Mouse (Mus musculus): ENCODE measurements around the gene Mindy3. TPM values are rescaled to one million over a fixed set of nuclear protein-coding genes. Genes with fewer than 3 reads are reported as not detected.

Mindy3 gene
- polyA plus RNA-seq, 1 experiment from 2014 or later: 28.8 TPM

GRCm38 (mm10) chr2:12327216-12327615, 92.1 kb downstream of the Mindy3 start:
- ATAC-seq (replicated peaks; ENCODE audit: insufficient number of reproducible peaks, low FRiP score, low TSS enrichment): peak; percentile 66
- peak overlapping the region; percentile 64 for H3K4me2 ChIP-seq
- H3K4me1 ChIP-seq (ENCODE audit: control insufficient read depth, insufficient read depth, low read length): peaks cover 3% of the 10 kb centered on the region; the same call in 1 of the 2 replicates
- no peaks in the 10 kb centered on the region for H3K36me3 ChIP-seq (ENCODE audit: control insufficient read depth, insufficient read depth, low read length)
- H3K27me3 ChIP-seq (ENCODE audit: control insufficient read depth, insufficient read depth, low read length): no peaks in the 10 kb centered on the region
- H3K9me3 ChIP-seq (replicated peaks; ENCODE audit: control insufficient read depth, low read length): no peaks in the 10 kb centered on the region
- peak overlapping the region; percentile 32 for H3K4me3 ChIP-seq (ENCODE audit: low read depth, low read length)
- 15% methylated on average over 10 of the region's 10 CpGs for WGBS (ENCODE audit: insufficient replicate concordance)
- no peak overlapping the region for H3K27ac ChIP-seq (ENCODE audit: low read depth, low read length)
- H3K9ac ChIP-seq (ENCODE audit: low read depth, low read length): peak overlapping the region; percentile 6; the same call in 1 of the 2 replicates

- no peaks in the 10 kb centered on the region for H3K36me3 ChIP-seq (ENCODE audit: control insufficient read depth, insufficient read depth, low read length)
- H3K27ac ChIP-seq (ENCODE audit: low read depth, low read length): no peak overlapping the region
- no peak overlapping the region for H3K4me2 ChIP-seq
- no peak for ATAC-seq (replicated peaks; ENCODE audit: insufficient number of reproducible peaks, low FRiP score, low TSS enrichment)
- H3K27me3 ChIP-seq (ENCODE audit: control insufficient read depth, insufficient read depth, low read length): no peaks in the 10 kb centered on the region
- no peak overlapping the region for H3K9ac ChIP-seq (ENCODE audit: low read depth, low read length)
- no peak overlapping the region for H3K4me3 ChIP-seq (ENCODE audit: low read depth, low read length)
- H3K9me3 ChIP-seq (replicated peaks; ENCODE audit: control insufficient read depth, low read length): no peaks in the 10 kb centered on the region
- 79% methylated on average over 2 of the region's 2 CpGs for WGBS (ENCODE audit: insufficient replicate concordance)
- H3K4me1 ChIP-seq (ENCODE audit: control insufficient read depth, insufficient read depth, low read length): peaks cover 3% of the 10 kb centered on the region; the same call in 1 of the 2 replicates
Measured at GRCm38 (mm10) chr2:12325868-12326267, 93.4 kb downstream of the Mindy3 start.

- Histone ChIP-seq H3K27me3 (ENCODE audit: control insufficient read depth, insufficient read depth, low read length) (no peaks in the 10 kb centered on the region), H3K4me3 (ENCODE audit: low read depth, low read length) (no peak overlapping the region), H3K9ac (ENCODE audit: low read depth, low read length) (no peak overlapping the region), H3K27ac (ENCODE audit: low read depth, low read length) (no peak overlapping the region), H3K4me2 (no peak overlapping the region), H3K4me1 (ENCODE audit: control insufficient read depth, insufficient read depth, low read length) (peaks cover 3% of the 10 kb centered on the region; the same call in 1 of the 2 replicates), H3K9me3 (replicated peaks; ENCODE audit: control insufficient read depth, low read length) (no peaks in the 10 kb centered on the region), H3K36me3 (ENCODE audit: control insufficient read depth, insufficient read depth, low read length) (no peaks in the 10 kb centered on the region)
- WGBS (ENCODE audit: insufficient replicate concordance): 60% methylated on average over 6 of the region's 6 CpGs
- peak; percentile 60 for ATAC-seq (replicated peaks; ENCODE audit: insufficient number of reproducible peaks, low FRiP score, low TSS enrichment)
Measured at GRCm38 (mm10) chr2:12325417-12325816, 93.9 kb downstream of the Mindy3 start.

GRCm38 (mm10) chr2:12320914-12321313, 98.4 kb downstream of the Mindy3 start:
- no peaks in the 10 kb centered on the region for H3K4me1 ChIP-seq (ENCODE audit: control insufficient read depth, insufficient read depth, low read length)

GRCm38 (mm10) chr2:12318715-12319114, 100.6 kb downstream of the Mindy3 start:
- H3K4me2 ChIP-seq: no peak overlapping the region
- ATAC-seq (replicated peaks; ENCODE audit: insufficient number of reproducible peaks, low FRiP score, low TSS enrichment): no peak
- H3K27me3 ChIP-seq (ENCODE audit: control insufficient read depth, insufficient read depth, low read length): no peaks in the 10 kb centered on the region
- H3K4me3 ChIP-seq (ENCODE audit: low read depth, low read length): no peak overlapping the region
- 88% methylated on average over 3 of the region's 3 CpGs for WGBS (ENCODE audit: insufficient replicate concordance)
- H3K27ac ChIP-seq (ENCODE audit: low read depth, low read length): no peak overlapping the region
- H3K9me3 ChIP-seq (replicated peaks; ENCODE audit: control insufficient read depth, low read length): no peaks in the 10 kb centered on the region
- H3K9ac ChIP-seq (ENCODE audit: low read depth, low read length): no peak overlapping the region
- no peaks in the 10 kb centered on the region for H3K4me1 ChIP-seq (ENCODE audit: control insufficient read depth, insufficient read depth, low read length)
- no peaks in the 10 kb centered on the region for H3K36me3 ChIP-seq (ENCODE audit: control insufficient read depth, insufficient read depth, low read length)

More at GRCm38 (mm10) chr2:12320914-12321313, 98.4 kb downstream of the Mindy3 start:
- Histone ChIP-seq H3K36me3 (ENCODE audit: control insufficient read depth, insufficient read depth, low read length) (no peaks in the 10 kb centered on the region), H3K27me3 (ENCODE audit: control insufficient read depth, insufficient read depth, low read length) (no peaks in the 10 kb centered on the region), H3K9ac (ENCODE audit: low read depth, low read length) (no peak overlapping the region), H3K9me3 (replicated peaks; ENCODE audit: control insufficient read depth, low read length) (no peaks in the 10 kb centered on the region), H3K27ac (ENCODE audit: low read depth, low read length) (no peak overlapping the region), H3K4me2 (no peak overlapping the region), H3K4me3 (ENCODE audit: low read depth, low read length) (no peak overlapping the region)
- WGBS (ENCODE audit: insufficient replicate concordance): 82% methylated on average over 4 of the region's 4 CpGs
- ATAC-seq (replicated peaks; ENCODE audit: insufficient number of reproducible peaks, low FRiP score, low TSS enrichment): no peak

- no peak for ATAC-seq (replicated peaks; ENCODE audit: insufficient number of reproducible peaks, low FRiP score, low TSS enrichment)
- Histone ChIP-seq H3K36me3 (ENCODE audit: control insufficient read depth, insufficient read depth, low read length) (no peaks in the 10 kb centered on the region), H3K9me3 (replicated peaks; ENCODE audit: control insufficient read depth, low read length) (no peaks in the 10 kb centered on the region), H3K27me3 (ENCODE audit: control insufficient read depth, insufficient read depth, low read length) (no peaks in the 10 kb centered on the region), H3K4me3 (ENCODE audit: low read depth, low read length) (no peak overlapping the region), H3K27ac (ENCODE audit: low read depth, low read length) (no peak overlapping the region), H3K9ac (ENCODE audit: low read depth, low read length) (no peak overlapping the region), H3K4me1 (ENCODE audit: control insufficient read depth, insufficient read depth, low read length) (no peaks in the 10 kb centered on the region), H3K4me2 (no peak overlapping the region)
- WGBS (ENCODE audit: insufficient replicate concordance): 89% methylated on average over 4 of the region's 4 CpGs
Measured at GRCm38 (mm10) chr2:12318036-12318435, 101.2 kb downstream of the Mindy3 start.

- H3K27me3 ChIP-seq (ENCODE audit: control insufficient read depth, insufficient read depth, low read length): no peaks in the 10 kb centered on the region
- H3K4me1 ChIP-seq (ENCODE audit: control insufficient read depth, insufficient read depth, low read length): no peaks in the 10 kb centered on the region
- WGBS (ENCODE audit: insufficient replicate concordance): 74% methylated on average over 5 of the region's 5 CpGs
- H3K9me3 ChIP-seq (replicated peaks; ENCODE audit: control insufficient read depth, low read length): no peaks in the 10 kb centered on the region
- H3K4me3 ChIP-seq (ENCODE audit: low read depth, low read length): no peak overlapping the region
- H3K4me2 ChIP-seq: no peak overlapping the region
- H3K9ac ChIP-seq (ENCODE audit: low read depth, low read length): no peak overlapping the region
- H3K36me3 ChIP-seq (ENCODE audit: control insufficient read depth, insufficient read depth, low read length): no peaks in the 10 kb centered on the region
- no peak for ATAC-seq (replicated peaks; ENCODE audit: insufficient number of reproducible peaks, low FRiP score, low TSS enrichment)
- H3K27ac ChIP-seq (ENCODE audit: low read depth, low read length): no peak overlapping the region
Measured at GRCm38 (mm10) chr2:12317343-12317742, 101.9 kb downstream of the Mindy3 start.

GRCm38 (mm10) chr2:12316361-12316760, 102.9 kb downstream of the Mindy3 start:
- H3K9me3 ChIP-seq (replicated peaks; ENCODE audit: control insufficient read depth, low read length): no peaks in the 10 kb centered on the region
- no peaks in the 10 kb centered on the region for H3K27me3 ChIP-seq (ENCODE audit: control insufficient read depth, insufficient read depth, low read length)
- no peak overlapping the region for H3K4me3 ChIP-seq (ENCODE audit: low read depth, low read length)
- H3K36me3 ChIP-seq (ENCODE audit: control insufficient read depth, insufficient read depth, low read length): no peaks in the 10 kb centered on the region
- ATAC-seq (replicated peaks; ENCODE audit: insufficient number of reproducible peaks, low FRiP score, low TSS enrichment): no peak
- no peaks in the 10 kb centered on the region for H3K4me1 ChIP-seq (ENCODE audit: control insufficient read depth, insufficient read depth, low read length)
- no peak overlapping the region for H3K9ac ChIP-seq (ENCODE audit: low read depth, low read length)
- 28% methylated on average over 7 of the region's 7 CpGs for WGBS (ENCODE audit: insufficient replicate concordance)
- H3K4me2 ChIP-seq: peak overlapping the region; percentile 2; the same call in 1 of the 2 replicates
- H3K27ac ChIP-seq (ENCODE audit: low read depth, low read length): no peak overlapping the region

- no peak overlapping the region for H3K4me3 ChIP-seq (ENCODE audit: low read depth, low read length)
- H3K9me3 ChIP-seq (replicated peaks; ENCODE audit: control insufficient read depth, low read length): no peaks in the 10 kb centered on the region
- no peaks in the 10 kb centered on the region for H3K27me3 ChIP-seq (ENCODE audit: control insufficient read depth, insufficient read depth, low read length)
- H3K4me1 ChIP-seq (ENCODE audit: control insufficient read depth, insufficient read depth, low read length): no peaks in the 10 kb centered on the region
- no peak overlapping the region for H3K9ac ChIP-seq (ENCODE audit: low read depth, low read length)
- H3K27ac ChIP-seq (ENCODE audit: low read depth, low read length): no peak overlapping the region
- no peaks in the 10 kb centered on the region for H3K36me3 ChIP-seq (ENCODE audit: control insufficient read depth, insufficient read depth, low read length)
- H3K4me2 ChIP-seq: no peak overlapping the region
- no peak for ATAC-seq (replicated peaks; ENCODE audit: insufficient number of reproducible peaks, low FRiP score, low TSS enrichment)
- 72% methylated on average over 6 of the region's 6 CpGs for WGBS (ENCODE audit: insufficient replicate concordance)
Measured at GRCm38 (mm10) chr2:12314028-12314427, 105.2 kb downstream of the Mindy3 start.

All from heart, embryonic 11.5 days (tissue).